Comparison of ENCODE assay signal across 18 mouse cellular contexts in genomic region chr9:49777015-49777637, GRCm38 (mm10). TPM values are rescaled to one million over a fixed set of nuclear protein-coding genes. Genes with fewer than 3 reads are reported as not detected.
DNase-seq lines count a peak whose midpoint lies in the region; ATAC-seq and TF ChIP-seq lines count a peak whose summit lies in the region.
"Had no signal": no experiment of that assay in that cellular context is flagged by ENCODE, and none has a peak within 500 bp of the region (broad histone marks: within the 10 kb centered on the region; RNA-seq: fewer than 3 reads in every experiment).

No protein-coding gene starts in this region.

- H3K9me3 ChIP-seq in forebrain, embryonic 11.5 days (ENCODE audit: control insufficient read depth, low read length), result no peaks in the 10 kb centered on the region
- no peaks in the 10 kb centered on the region for H3K9me3 ChIP-seq in forebrain, postnatal 0 days (ENCODE audit: low read length)
- H3K9me3 ChIP-seq in neural tube, embryonic 13.5 days, result no peaks in the 10 kb centered on the region
- no peaks in the 10 kb centered on the region for H3K9me3 ChIP-seq in midbrain, embryonic 13.5 days
- H3K9me3 ChIP-seq: embryonic facial prominence, embryonic 15.5 days; heart, embryonic 10.5 days had no signal

- H3K4me2 ChIP-seq in forebrain, embryonic 11.5 days (ENCODE audit: low read depth, low read length, severe bottlenecking), result no peak overlapping the region
- no peak overlapping the region for H3K4me2 ChIP-seq in forebrain, postnatal 0 days (ENCODE audit: low read depth)
- 0 out of 2 replicates have a peak overlapping the region, but pooled peaks have one; percentile 13 for H3K4me2 ChIP-seq in neural tube, embryonic 13.5 days
- H3K4me2 ChIP-seq in midbrain, embryonic 13.5 days (replicated peaks), result peak overlapping the region; percentile 24; the same call in 1 of the 2 replicates
- H3K4me2 ChIP-seq: embryonic facial prominence, embryonic 15.5 days had no signal

- no peak for DNase-seq in forebrain, embryonic 11.5 days (ENCODE audit: low spot score)
- DNase-seq in forebrain, postnatal 0 days, result no peak
- DNase-seq in neural tube, embryonic 10.5 days (ENCODE audit: extremely low spot score, low spot score), result no peak
- no peak for DNase-seq in gastrocnemius, postnatal 36 days
- DNase-seq in adrenal gland, postnatal 36 days, result no peak
- DNase-seq in right cerebral cortex, postnatal 4 days, result no peak
- DNase-seq: cerebellum, adult 11-12 months; gastrocnemius, postnatal 25 days; layer of hippocampus, adult 9-11 months had no signal

- intact Hi-C loops in gastrocnemius, postnatal 36 days (cut with DNase I), result no loop called here

- TF ChIP-seq CTCF in forebrain, postnatal 0 days (IDR thresholded peaks at IDR 0.05; ENCODE audit: low read depth), result no peak

- peak; percentile 39; the same call in 1 of the 2 replicates for ATAC-seq in forebrain, embryonic 11.5 days (replicated peaks; ENCODE audit: low FRiP score)
- no peak for ATAC-seq in forebrain, postnatal 0 days
- ATAC-seq in neural tube, embryonic 13.5 days (ENCODE audit: low read depth), result no peak
- ATAC-seq in midbrain, embryonic 13.5 days, result 0 out of 2 replicates have a peak, but pooled peaks have one; percentile 20
- ATAC-seq: activated CD4-positive, CD25-positive, alpha-beta regulatory T cell, adult 4 months; intestine, embryonic 16.5 days; lung, postnatal 0 days had no signal

- no peak overlapping the region for H3K27ac ChIP-seq in forebrain, embryonic 11.5 days (ENCODE audit: low read depth, low read length)
- no peak overlapping the region for H3K27ac ChIP-seq in forebrain, postnatal 0 days (ENCODE audit: low read depth, low read length)
- peak overlapping the region; percentile 39; the same call in 1 of the 2 replicates for H3K27ac ChIP-seq in neural tube, embryonic 13.5 days (replicated peaks)
- peak overlapping the region; percentile 65 for H3K27ac ChIP-seq in midbrain, embryonic 13.5 days
- H3K27ac ChIP-seq: embryonic facial prominence, embryonic 15.5 days; heart, embryonic 10.5 days; kidney, postnatal 0 days had no signal

- H3K4me3 ChIP-seq in forebrain, embryonic 11.5 days (ENCODE audit: low read depth, low read length), result no peak overlapping the region
- no peak overlapping the region for H3K4me3 ChIP-seq in forebrain, postnatal 0 days (ENCODE audit: low read depth, low read length)
- no peak overlapping the region for H3K4me3 ChIP-seq in neural tube, embryonic 13.5 days
- H3K4me3 ChIP-seq in midbrain, embryonic 13.5 days (replicated peaks), result no peak overlapping the region
- H3K4me3 ChIP-seq: embryonic facial prominence, embryonic 15.5 days; heart, embryonic 10.5 days; megakaryocyte, embryonic 14.5 days had no signal

- no peaks in the 10 kb centered on the region for H3K4me1 ChIP-seq in forebrain, embryonic 11.5 days (replicated peaks; ENCODE audit: control insufficient read depth, insufficient read depth, low read length)
- 0 out of 2 replicates have a peak, but pooled peaks cover 2% of the 10 kb centered on the region for H3K4me1 ChIP-seq in forebrain, postnatal 0 days (ENCODE audit: insufficient read depth)
- H3K4me1 ChIP-seq in neural tube, embryonic 13.5 days (replicated peaks), result peaks cover 45% of the 10 kb centered on the region
- peaks cover 35% of the 10 kb centered on the region for H3K4me1 ChIP-seq in midbrain, embryonic 13.5 days (replicated peaks)
- H3K4me1 ChIP-seq: megakaryocyte, embryonic 14.5 days had no signal

- no peak overlapping the region for H3K9ac ChIP-seq in forebrain, embryonic 11.5 days (ENCODE audit: low read length)
- H3K9ac ChIP-seq in forebrain, postnatal 0 days, result no peak overlapping the region
- H3K9ac ChIP-seq in neural tube, embryonic 13.5 days, result no peak overlapping the region
- H3K9ac ChIP-seq in midbrain, embryonic 13.5 days (replicated peaks), result no peak overlapping the region
- H3K9ac ChIP-seq: embryonic facial prominence, embryonic 15.5 days had no signal

- H3K36me3 ChIP-seq in forebrain, embryonic 11.5 days (ENCODE audit: control insufficient read depth, insufficient read depth, low read length), result no peaks in the 10 kb centered on the region
- no peaks in the 10 kb centered on the region for H3K36me3 ChIP-seq in forebrain, postnatal 0 days (ENCODE audit: insufficient read depth)
- H3K36me3 ChIP-seq in neural tube, embryonic 13.5 days, result no peaks in the 10 kb centered on the region
- 0 out of 2 replicates have a peak, but pooled peaks cover 2% of the 10 kb centered on the region for H3K36me3 ChIP-seq in midbrain, embryonic 13.5 days
- H3K36me3 ChIP-seq: embryonic facial prominence, embryonic 15.5 days; heart, embryonic 10.5 days had no signal

- 39% methylated on average over 7 of the region's 7 CpGs for WGBS in forebrain, embryonic 11.5 days
- WGBS in forebrain, postnatal 0 days, result 15% methylated on average over 7 of the region's 7 CpGs
- WGBS in neural tube, embryonic 13.5 days, result 38% methylated on average over 7 of the region's 7 CpGs
- 28% methylated on average over 7 of the region's 7 CpGs for WGBS in midbrain, embryonic 13.5 days

- H3K27me3 ChIP-seq in forebrain, embryonic 11.5 days (ENCODE audit: control insufficient read depth, insufficient read depth, low read length), result no peaks in the 10 kb centered on the region
- no peaks in the 10 kb centered on the region for H3K27me3 ChIP-seq in forebrain, postnatal 0 days (ENCODE audit: insufficient read depth, low read length)
- H3K27me3 ChIP-seq in neural tube, embryonic 13.5 days, result no peaks in the 10 kb centered on the region
- H3K27me3 ChIP-seq in midbrain, embryonic 13.5 days, result no peaks in the 10 kb centered on the region
- H3K27me3 ChIP-seq: embryonic facial prominence, embryonic 15.5 days; megakaryocyte, embryonic 14.5 days had no signal

RNA-seq across cellular contexts. Expression of gene Ncam1, which starts 21.6 kb away (rescaled TPM):
- 69.6 and 78.0 TPM in 2 replicates for polyA plus RNA-seq in forebrain, embryonic 11.5 days (2014; fragmentation: Nextera tagmentation; extraction: Ambion mirVana)
- total RNA-seq in forebrain, postnatal 0 days (2014; rRNA removed), result 401 and 517 TPM in 2 replicates
- polyA plus RNA-seq in forebrain, postnatal 0 days (2015; fragmentation: Nextera tagmentation; extraction: Ambion mirVana), result 412 and 524 TPM in 2 replicates
- polyA plus RNA-seq in neural tube, embryonic 13.5 days (2015; fragmentation: Nextera tagmentation; extraction: Ambion mirVana), result 450 and 454 TPM in 2 replicates
- polyA plus RNA-seq in midbrain, embryonic 13.5 days (2015; fragmentation: Nextera tagmentation; extraction: Ambion mirVana), result 432 and 461 TPM in 2 replicates
- 10 to 100 TPM; 11.2 to 17.6 TPM for total RNA-seq in gastrocnemius, postnatal 36 days (2021)
- 10 to 100 TPM; 37.5 to 40.2 TPM for total RNA-seq in adrenal gland, postnatal 36 days (2021)

Comparison
In these comparisons a context has a peak if more than half of its experiments do, and no peak if none do; other contexts are left out.
1. ATAC-seq: peak in forebrain, embryonic 11.5 days (single experiment) and midbrain, embryonic 13.5 days (single experiment); none in forebrain, postnatal 0 days (single experiment) and neural tube, embryonic 13.5 days (single experiment).
2. H3K27ac ChIP-seq: peak in neural tube, embryonic 13.5 days (single experiment) and midbrain, embryonic 13.5 days (single experiment); none in forebrain, embryonic 11.5 days (single experiment) and forebrain, postnatal 0 days (single experiment).
3. H3K4me2 ChIP-seq: peak in neural tube, embryonic 13.5 days (single experiment) and midbrain, embryonic 13.5 days (single experiment); none in forebrain, embryonic 11.5 days (single experiment) and forebrain, postnatal 0 days (single experiment).